Mouse (Mus musculus) embryonic fibroblast, embryonic 13.5 days (primary cell): ENCODE data around the gene Eif3c.

ENCODE experiments used
- CTCF ChIP-seq: IDR thresholded peaks from 2 replicates; pipeline ENCODE4 v1.5.1; 2011; ENCODE audit warnings: mild to moderate bottlenecking, control low read depth, low read length, moderate library complexity, borderline replicate concordance; ENCODE audit not compliant: insufficient read depth
- POLR2A ChIP-seq: IDR thresholded peaks from 2 replicates; pipeline ENCODE4 v1.6.1; 2011; ENCODE audit warnings: low read depth, mild to moderate bottlenecking, control low read depth, low read length, moderate library complexity

DNA sequence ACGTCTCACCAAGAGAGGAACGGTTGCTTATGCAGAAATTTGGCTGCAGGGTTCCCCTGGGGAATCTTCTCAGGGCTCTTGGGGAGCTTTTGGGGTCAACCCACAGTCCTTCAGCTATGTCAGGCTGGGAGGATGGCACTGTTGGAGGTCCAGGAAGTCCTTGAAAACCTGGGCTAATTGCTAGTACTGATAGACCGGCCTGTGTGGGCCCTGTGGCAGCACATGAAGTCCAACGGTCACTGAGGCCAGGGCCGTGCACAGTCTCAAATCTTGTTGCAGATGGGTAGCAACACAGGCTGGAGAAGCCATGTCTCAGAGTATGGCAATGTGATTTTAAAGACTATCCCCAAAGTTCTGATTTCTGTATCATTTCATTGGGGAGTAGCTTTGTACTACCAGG, 41.6 kb upstream of the Eif3c start:
- TF ChIP-seq POLR2A (no peak), CTCF (no peak)
